Comparison of ENCODE assay signal across 8 mouse cellular contexts in the genomic region with DNA sequence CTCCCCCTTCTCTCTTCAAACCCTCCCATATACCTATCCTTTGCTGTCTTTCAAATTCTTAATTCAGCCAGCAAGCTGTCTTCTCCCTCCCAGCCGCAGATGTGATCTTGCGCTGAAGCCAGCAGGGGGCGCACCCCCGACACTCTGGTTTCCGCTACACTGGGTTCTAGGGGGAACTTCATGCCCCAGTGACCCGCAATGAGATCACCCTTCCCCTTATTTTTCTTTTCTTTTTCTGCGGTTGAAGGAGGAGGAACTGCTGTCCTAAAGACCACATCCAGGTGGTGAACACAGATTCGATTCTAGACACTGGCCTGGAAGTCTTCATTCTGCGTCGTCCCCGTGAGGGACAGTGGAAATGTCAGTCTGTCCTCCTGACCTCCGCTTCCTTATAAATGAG. TPM values are rescaled to one million over a fixed set of nuclear protein-coding genes. Genes with fewer than 3 reads are reported as not detected.
DNase-seq lines count a peak whose midpoint lies in the region; ATAC-seq and TF ChIP-seq lines count a peak whose summit lies in the region.

No protein-coding gene starts in this region.

- peak; percentile 62 to 69 for DNase-seq in heart, adult 2 months
- peak; percentile 59 for DNase-seq in c-Kit-positive CD71-positive TER-119-positive erythroid progenitor cells, embryonic 14.5 days (ENCODE audit: low spot score)
- DNase-seq in heart, postnatal 25 days (ENCODE audit: low spot score): peak; percentile 4
- DNase-seq in limb, embryonic 11.5 days (ENCODE audit: low spot score): peak; percentile 67
- DNase-seq in neural tube, embryonic 11.5 days (ENCODE audit: low spot score): peak; percentile 61
- peak; percentile 76 to 78 for DNase-seq in thymus, postnatal 36 days

- no peaks in the 10 kb centered on the region for H3K4me1 ChIP-seq in heart, adult 2 months (ENCODE audit: control insufficient read depth, insufficient read depth, low read length)
- peaks cover 4% of the 10 kb centered on the region; the same call in 1 of the 2 replicates for H3K4me1 ChIP-seq in heart, embryonic 12.5 days (replicated peaks)
- H3K4me1 ChIP-seq in ES-Bruce4 (ENCODE audit: control insufficient read depth, insufficient read depth, low read length): peaks cover 11% of the 10 kb centered on the region
- no peaks in the 10 kb centered on the region for H3K4me1 ChIP-seq in limb, embryonic 11.5 days (ENCODE audit: control insufficient read depth, insufficient read depth, low read length)
- no peaks in the 10 kb centered on the region for H3K4me1 ChIP-seq in neural tube, embryonic 11.5 days (ENCODE audit: control insufficient read depth, insufficient read depth, low read length)

- no peak for TF ChIP-seq EP300 in heart, adult 2 months (IDR thresholded peaks at IDR 0.05; ENCODE audit: insufficient read depth, low read depth, low read length)
- no peak for TF ChIP-seq EP300 in ES-Bruce4 (IDR thresholded peaks at IDR 0.05; ENCODE audit: insufficient read depth, low read depth, low read length)

- H3K27ac ChIP-seq in heart, adult 2 months: no peak overlapping the region
- no peak overlapping the region for H3K27ac ChIP-seq in heart, embryonic 12.5 days (ENCODE audit: poor library complexity, severe bottlenecking)
- no peak overlapping the region for H3K27ac ChIP-seq in ES-Bruce4 (ENCODE audit: insufficient read depth, low read length)
- no peak overlapping the region for H3K27ac ChIP-seq in limb, embryonic 11.5 days (replicated peaks; ENCODE audit: low read depth, low read length)
- no peak overlapping the region for H3K27ac ChIP-seq in neural tube, embryonic 11.5 days (ENCODE audit: low read depth, low read length)

- TF ChIP-seq CTCF in heart, adult 2 months (IDR thresholded peaks at IDR 0.05): peak; percentile 73
- peak; percentile 84 for TF ChIP-seq CTCF in ES-Bruce4 (IDR thresholded peaks at IDR 0.05; ENCODE audit: low read depth, low read length)

- no peaks in the 10 kb centered on the region for H3K79me2 ChIP-seq in heart, adult 2 months (replicated peaks; ENCODE audit: control insufficient read depth, insufficient read depth, low read length)

- no peak overlapping the region for H3K4me3 ChIP-seq in heart, adult 2 months
- H3K4me3 ChIP-seq in heart, embryonic 12.5 days: no peak overlapping the region
- H3K4me3 ChIP-seq in ES-Bruce4 (ENCODE audit: low read depth, low read length): no peak overlapping the region
- H3K4me3 ChIP-seq in limb, embryonic 11.5 days (ENCODE audit: low read depth, low read length): no peak overlapping the region
- H3K4me3 ChIP-seq in neural tube, embryonic 11.5 days (ENCODE audit: low read depth, low read length): no peak overlapping the region

- TF ChIP-seq POLR2A in heart, adult 2 months (IDR thresholded peaks at IDR 0.05; ENCODE audit: insufficient read depth, low read depth, low read length): no peak
- no peak for TF ChIP-seq POLR2A in ES-Bruce4 (IDR thresholded peaks at IDR 0.05; ENCODE audit: insufficient read depth, low read length)

- intact Hi-C loops in heart, adult 2 months (cut with DNase I): loop anchor here (1.0 kb wide), 1 partner anchor 53 kb away; no protein-coding TSS in a partner anchor
- intact Hi-C loops in heart, postnatal 25 days (cut with DNase I): loop anchor here (1.0 kb wide), 1 partner anchor 53 kb away; no protein-coding TSS in a partner anchor

- H3K27me3 ChIP-seq in heart, adult 2 months (ENCODE audit: control insufficient read depth, insufficient read depth, low read length): no peaks in the 10 kb centered on the region
- H3K27me3 ChIP-seq in heart, embryonic 12.5 days (replicated peaks): peaks cover 20% of the 10 kb centered on the region
- no peaks in the 10 kb centered on the region for H3K27me3 ChIP-seq in ES-Bruce4 (ENCODE audit: control insufficient read depth, insufficient read depth, low read length, poor library complexity, severe bottlenecking)
- no peaks in the 10 kb centered on the region for H3K27me3 ChIP-seq in limb, embryonic 11.5 days (ENCODE audit: control insufficient read depth, insufficient read depth, low read length)
- no peaks in the 10 kb centered on the region for H3K27me3 ChIP-seq in neural tube, embryonic 11.5 days (ENCODE audit: control insufficient read depth, insufficient read depth, low read length)

- H3K9me3 ChIP-seq in heart, embryonic 12.5 days (replicated peaks): no peaks in the 10 kb centered on the region
- no peaks in the 10 kb centered on the region for H3K9me3 ChIP-seq in ES-Bruce4 (replicated peaks; ENCODE audit: control insufficient read depth, insufficient read depth, low read length, poor library complexity, severe bottlenecking)
- H3K9me3 ChIP-seq in limb, embryonic 11.5 days (ENCODE audit: control insufficient read depth, low read length): no peaks in the 10 kb centered on the region
- H3K9me3 ChIP-seq in neural tube, embryonic 11.5 days (ENCODE audit: control insufficient read depth, low read length): no peaks in the 10 kb centered on the region

- H3K4me2 ChIP-seq in heart, embryonic 12.5 days: no peak overlapping the region
- H3K4me2 ChIP-seq in limb, embryonic 11.5 days (ENCODE audit: low read depth, severe bottlenecking): no peak overlapping the region
- no peak overlapping the region for H3K4me2 ChIP-seq in neural tube, embryonic 11.5 days (ENCODE audit: low read depth)

- WGBS in heart, adult 2 months: 37% methylated on average over 12 of the region's 12 CpGs
- 48% methylated on average over 12 of the region's 12 CpGs for WGBS in heart, embryonic 12.5 days
- WGBS in limb, embryonic 11.5 days: 50% methylated on average over 12 of the region's 12 CpGs
- 50% methylated on average over 12 of the region's 12 CpGs for WGBS in neural tube, embryonic 11.5 days

- H3K36me3 ChIP-seq in heart, adult 2 months (ENCODE audit: control insufficient read depth, insufficient read depth, low read length): no peaks in the 10 kb centered on the region
- H3K36me3 ChIP-seq in heart, embryonic 12.5 days: no peaks in the 10 kb centered on the region
- H3K36me3 ChIP-seq in ES-Bruce4 (ENCODE audit: control insufficient read depth, insufficient read depth, low read length, poor library complexity, severe bottlenecking): no peaks in the 10 kb centered on the region
- no peaks in the 10 kb centered on the region for H3K36me3 ChIP-seq in limb, embryonic 11.5 days (ENCODE audit: control insufficient read depth, insufficient read depth, low read length)
- H3K36me3 ChIP-seq in neural tube, embryonic 11.5 days (ENCODE audit: control insufficient read depth, insufficient read depth, low read length): no peaks in the 10 kb centered on the region

- no peak overlapping the region for H3K9ac ChIP-seq in heart, adult 2 months (ENCODE audit: low read depth, low read length)
- H3K9ac ChIP-seq in heart, embryonic 12.5 days: no peak overlapping the region
- no peak overlapping the region for H3K9ac ChIP-seq in ES-Bruce4 (ENCODE audit: low read depth, poor library complexity, severe bottlenecking)
- H3K9ac ChIP-seq in limb, embryonic 11.5 days (ENCODE audit: low read length): no peak overlapping the region
- no peak overlapping the region for H3K9ac ChIP-seq in neural tube, embryonic 11.5 days (ENCODE audit: low read length)

- ATAC-seq in heart, embryonic 12.5 days (ENCODE audit: insufficient number of reproducible peaks, low FRiP score): no peak
- ATAC-seq in limb, embryonic 11.5 days (ENCODE audit: insufficient number of reproducible peaks, low FRiP score, low TSS enrichment, low read depth): no peak
- ATAC-seq in neural tube, embryonic 11.5 days (ENCODE audit: insufficient read depth, low FRiP score, low TSS enrichment): no peak

RNA-seq across cellular contexts. Expression of gene Blnk, which starts 31.3 kb away (rescaled TPM):
- total RNA-seq in heart, adult 2 months (2021): 1 to 10 TPM; 1.2 to 1.7 TPM
- 1.9 and 3.6 TPM in 2 replicates for polyA plus RNA-seq in heart, adult 2 months (2012; rRNA removed)
- polyA plus RNA-seq in heart, embryonic 12.5 days (2016; fragmentation: Nextera tagmentation; extraction: Ambion mirVana): 0.14 and 0.19 TPM in 2 replicates
- polyA plus RNA-seq in ES-Bruce4 (2011; ENCODE audit: insufficient read depth, insufficient read length, low read depth, missing spikeins): 6.0 and 7.6 TPM in 2 replicates
- total RNA-seq in heart, postnatal 25 days (2021): 1 to 10 TPM; 1.6 TPM
- 0.97 and 1.5 TPM in 2 replicates for polyA plus RNA-seq in limb, embryonic 11.5 days (2014; fragmentation: Nextera tagmentation; extraction: Ambion mirVana)
- polyA plus RNA-seq in neural tube, embryonic 11.5 days (2014; fragmentation: Nextera tagmentation; extraction: Ambion mirVana): 0.45 and 0.70 TPM in 2 replicates

Comparison
In these comparisons a context has a peak if more than half of its experiments do, and no peak if none do; other contexts are left out.
1. DNase-seq: peak in every context shown above with its lines; median percentile 77 in thymus, postnatal 36 days; 67 in limb, embryonic 11.5 days; 66 in heart, adult 2 months; 61 in neural tube, embryonic 11.5 days; 59 in c-Kit-positive CD71-positive TER-119-positive erythroid progenitor cells, embryonic 14.5 days; 4 in heart, postnatal 25 days.